Mouse (Mus musculus) retina, postnatal 1 day (tissue): ENCODE measurements at regions not wholly inside any gene's neighbourhood (a gene's known extent, or its start where the extent isn't known, plus 50 kb on each side); places are given as distances from the start of the nearest gene placed in this dataset.

ENCODE experiments used
- DNase-seq: peaks from one replicate; pipeline ENCODE4 v3.0.0-alpha.2; 2012

DNA sequence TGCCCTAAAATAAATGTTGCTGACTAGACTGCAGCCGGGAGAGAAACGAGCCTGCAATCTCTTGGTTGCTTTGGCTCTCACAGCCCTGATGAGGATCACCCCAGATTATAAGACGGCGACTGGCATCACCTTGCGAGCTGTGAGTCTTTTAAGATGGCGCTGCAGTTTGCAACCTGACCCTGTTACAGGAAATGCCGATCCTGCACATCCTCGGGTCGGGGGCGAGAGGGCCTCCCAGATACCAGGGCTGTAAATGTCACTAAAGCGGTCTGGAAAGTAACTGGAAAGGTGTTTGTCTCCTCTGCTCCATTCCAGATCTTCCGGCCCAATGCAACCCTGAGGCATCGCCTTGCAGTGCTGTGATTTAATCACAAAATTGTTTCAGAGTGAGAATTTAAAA lies 53.4 kb downstream of the Cartpt start:
- no peak for DNase-seq

DNA sequence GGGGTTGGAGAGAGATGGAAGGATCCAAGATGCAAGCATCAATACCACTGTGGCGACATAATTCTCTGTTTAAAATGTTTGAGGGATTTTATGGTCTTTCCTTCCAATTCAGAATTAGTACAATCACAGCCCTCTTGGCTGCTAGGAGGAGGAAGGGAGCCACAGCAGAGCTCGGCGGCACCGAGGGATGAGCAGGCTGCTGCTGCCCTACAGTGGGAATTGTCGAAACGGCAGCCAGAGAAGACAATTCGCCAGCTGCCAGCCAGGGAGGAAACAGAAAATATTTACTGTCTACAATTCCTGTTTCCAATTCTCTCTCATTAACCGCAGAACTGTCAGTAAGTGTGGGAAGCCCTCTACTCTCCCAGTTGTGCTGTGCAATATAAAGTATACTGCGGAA lies 58.3 kb downstream of the Cartpt start:
- DNase-seq: peak; percentile 40

DNA sequence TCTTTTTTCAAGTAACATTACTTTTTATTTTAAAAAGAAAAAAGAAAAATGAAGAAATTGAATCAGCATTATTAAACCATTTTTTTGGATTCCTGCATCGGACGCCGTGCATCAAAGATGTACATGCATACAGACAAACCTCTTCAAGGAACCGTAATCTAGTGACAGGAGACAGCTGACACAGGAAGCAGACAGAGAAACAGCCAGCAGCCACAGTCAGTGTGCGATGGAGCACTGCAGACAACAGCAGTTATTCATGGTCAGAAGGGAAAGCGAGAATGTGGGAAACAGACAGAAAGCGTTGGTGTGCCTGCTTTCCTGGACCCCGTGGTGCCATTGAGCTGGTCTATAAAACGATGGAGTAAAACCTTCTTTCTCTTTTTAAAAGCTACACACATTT lies 61.4 kb downstream of the Cartpt start:
- no peak for DNase-seq

- DNase-seq: peak; percentile 89
These were observed 63.0 kb downstream of the Cartpt start for GRCm38 (mm10) chr13:99837772-99838425.

GRCm38 (mm10) chr13:99837180-99837579 lies 63.7 kb downstream of the Cartpt start:
- DNase-seq: no peak

DNA sequence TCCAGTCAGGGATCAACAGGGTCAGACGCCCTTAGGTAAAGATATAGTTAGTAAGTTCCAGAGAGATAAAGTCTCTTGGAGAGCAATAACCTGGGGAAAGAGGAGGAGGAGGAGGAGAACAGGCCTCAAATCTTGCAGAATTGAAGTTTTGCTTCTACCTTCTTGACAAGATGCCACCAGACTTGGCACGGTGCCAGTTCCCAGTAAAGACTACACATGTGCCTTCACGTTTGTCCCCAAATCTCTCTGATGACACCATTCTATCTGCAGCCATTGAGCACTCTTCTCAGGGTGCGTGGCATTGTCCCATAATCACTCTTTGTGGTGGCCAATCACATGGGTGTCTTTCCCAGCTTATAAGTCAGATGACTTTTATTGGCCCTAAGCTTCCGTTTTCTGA lies 64.3 kb downstream of the Cartpt start:
- no peak for DNase-seq

DNA sequence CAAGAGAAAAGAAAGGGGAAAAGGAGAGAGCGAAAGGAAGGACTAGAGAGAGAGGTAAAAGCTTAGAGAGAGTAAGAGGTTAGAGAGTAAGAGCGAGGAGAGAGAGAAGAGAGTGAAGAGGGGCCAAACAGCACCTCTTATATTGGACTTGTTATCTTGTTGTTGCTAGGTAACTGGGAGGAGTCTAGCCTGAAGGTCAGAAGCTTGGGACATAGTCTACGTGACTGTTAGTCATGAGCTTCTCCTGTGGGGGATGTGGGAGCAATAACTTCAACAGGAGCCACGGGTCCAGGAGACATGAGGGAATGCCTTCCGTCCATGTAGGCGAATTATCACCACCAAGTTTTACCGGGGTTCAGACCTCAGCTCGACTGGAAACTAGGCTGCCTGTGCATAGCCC lies 65.4 kb downstream of the Cartpt start:
- no peak for DNase-seq

DNA sequence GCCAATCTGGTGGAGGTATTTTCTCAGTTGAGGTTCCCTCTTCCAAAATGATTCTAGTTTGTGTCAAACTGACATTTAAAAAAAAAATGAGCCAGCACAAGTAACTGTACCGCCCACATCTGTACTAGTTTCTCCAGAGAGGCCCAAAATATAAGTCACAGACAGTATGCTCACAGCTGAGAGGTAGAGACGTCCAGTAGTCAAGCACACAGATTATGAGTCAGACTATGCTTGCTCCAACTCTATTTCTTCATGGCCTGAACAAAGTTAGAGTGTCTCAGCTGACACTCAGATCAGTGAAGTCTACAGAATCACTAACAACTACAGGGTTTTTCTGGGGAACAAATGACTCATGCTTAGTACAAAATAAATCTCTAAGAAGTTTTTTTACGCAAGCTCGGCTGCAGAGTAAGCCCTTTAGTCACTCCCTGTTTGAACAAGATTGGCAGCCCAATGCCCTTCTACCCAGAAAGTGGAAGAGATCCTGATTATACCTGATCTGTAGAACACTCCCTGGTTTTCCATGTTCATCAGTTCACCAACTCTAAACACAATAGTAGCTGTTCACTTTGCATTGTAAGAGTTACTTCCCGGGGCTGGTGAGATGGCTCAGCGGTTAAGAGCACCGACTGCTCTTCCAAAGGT lies 70.7 kb downstream of the Cartpt start:
- no peak for DNase-seq

DNA sequence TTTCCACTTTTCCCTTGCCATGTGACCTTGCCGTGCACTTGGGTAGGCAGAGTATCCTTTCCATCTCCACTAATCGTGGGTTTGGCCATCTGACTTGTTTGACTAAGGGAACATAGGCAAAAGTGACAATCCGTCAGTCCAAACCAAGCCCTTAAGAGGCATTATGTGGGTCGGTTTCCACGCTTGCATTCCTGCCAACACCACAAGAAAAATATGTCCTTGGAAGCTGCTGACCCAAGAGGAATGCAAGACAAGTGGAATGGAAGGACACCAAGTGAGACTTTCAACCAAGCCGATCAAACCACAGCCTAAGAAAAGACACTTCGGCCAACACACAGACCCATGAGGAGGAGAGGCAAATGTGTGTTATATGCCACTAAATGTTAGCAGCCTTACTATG lies 73.3 kb downstream of the Cartpt start:
- no peak for DNase-seq

DNA sequence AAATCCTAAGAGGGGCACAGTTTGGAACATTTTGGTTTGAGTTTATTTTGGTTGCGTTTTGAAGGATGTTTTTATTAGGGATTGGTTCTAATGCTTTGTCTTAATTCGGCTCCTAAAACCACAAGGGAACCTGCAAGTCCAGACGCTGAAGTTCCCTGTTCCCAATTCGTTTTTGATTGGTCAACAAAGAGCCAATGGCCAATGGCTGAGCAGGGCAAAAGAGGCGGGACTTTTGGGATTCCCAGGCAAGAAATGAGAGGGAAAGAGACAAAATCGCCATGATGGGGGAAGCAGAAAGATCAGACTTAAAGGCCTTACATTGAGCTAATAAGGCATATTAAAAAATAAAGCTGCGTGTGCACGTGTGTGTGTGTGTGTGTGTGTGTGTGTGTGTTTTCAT lies 76.3 kb downstream of the Cartpt start:
- DNase-seq: no peak

- DNase-seq: no peak
These were observed 84.2 kb downstream of the Cartpt start for GRCm38 (mm10) chr13:99816666-99817065.

- no peak for DNase-seq
These were observed 85.1 kb downstream of the Cartpt start for GRCm38 (mm10) chr13:99815786-99816185.

- peak; percentile 16 for DNase-seq
These were observed 86.1 kb downstream of the Cartpt start for GRCm38 (mm10) chr13:99814801-99815200.

- DNase-seq: no peak
These were observed 86.8 kb downstream of the Cartpt start for GRCm38 (mm10) chr13:99814033-99814556.

DNA sequence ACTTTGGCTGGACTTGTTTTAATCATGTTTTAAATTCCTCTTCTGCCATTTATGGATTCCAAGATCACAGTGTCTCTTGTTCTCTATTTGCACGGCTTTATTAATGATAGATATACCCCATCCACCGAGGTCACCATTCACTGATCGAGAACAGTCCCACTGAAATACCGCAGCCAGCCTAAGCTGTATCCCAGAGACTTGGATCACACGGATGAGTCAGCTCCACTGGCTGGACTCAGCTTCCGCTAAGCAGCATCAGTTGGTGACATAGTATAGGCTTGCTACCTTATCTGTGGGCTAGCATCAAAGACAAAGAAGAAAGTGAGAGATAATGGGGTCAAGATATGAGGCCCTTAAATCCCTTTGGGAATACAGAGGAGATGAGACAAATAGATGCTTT lies 106.4 kb downstream of the Cartpt start:
- no peak for DNase-seq

- DNase-seq: no peak
These were observed 107.0 kb downstream of the Cartpt start for GRCm38 (mm10) chr13:99793786-99794435.

DNA sequence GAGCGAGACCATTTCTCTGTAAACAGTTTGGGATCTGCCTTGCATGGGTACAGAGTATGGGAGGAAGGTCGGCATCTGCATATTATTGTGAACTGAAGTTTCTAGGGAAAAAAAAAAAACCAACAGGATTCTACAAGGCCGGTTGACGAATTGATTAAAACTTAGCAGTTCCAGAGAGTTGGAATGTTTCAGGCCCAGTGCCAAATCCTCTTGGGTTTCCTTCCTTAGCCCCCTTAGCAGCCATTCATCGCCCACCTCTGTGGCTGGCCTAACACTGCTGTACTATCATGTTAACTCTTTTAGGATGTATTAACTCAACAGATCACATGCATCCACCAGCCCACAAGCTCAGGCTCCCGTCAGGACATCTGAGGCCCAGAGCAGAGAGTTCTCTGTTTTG lies 107.9 kb downstream of the Cartpt start:
- DNase-seq: no peak

GRCm38 (mm10) chr13:99790951-99791350 lies 109.9 kb downstream of the Cartpt start:
- DNase-seq: no peak

- DNase-seq: no peak
These were observed 113.1 kb downstream of the Cartpt start for GRCm38 (mm10) chr13:99787760-99788159.

DNA sequence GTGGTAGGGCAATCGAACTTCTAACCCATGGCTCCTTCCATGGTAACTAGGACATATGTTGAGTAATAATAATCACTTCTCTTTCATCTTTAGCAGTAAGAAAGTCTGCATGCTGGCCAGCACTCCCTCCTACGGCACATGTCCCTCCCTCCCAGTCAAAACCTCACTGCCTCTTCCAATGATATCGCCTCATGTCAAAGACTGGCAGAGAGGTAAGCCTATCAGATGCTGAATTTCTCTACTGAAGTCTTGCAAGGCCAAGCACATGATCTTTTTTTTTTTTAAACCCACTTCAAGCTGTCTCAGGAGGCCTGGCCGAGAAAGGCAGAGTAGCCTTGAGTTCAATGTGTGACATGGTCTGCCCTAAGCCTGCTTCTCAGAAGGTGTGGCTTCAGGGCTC lies 115.5 kb downstream of the Cartpt start:
- DNase-seq: peak; percentile 38

- DNase-seq: no peak
These were observed 116.6 kb downstream of the Cartpt start for GRCm38 (mm10) chr13:99784314-99784713.

DNA sequence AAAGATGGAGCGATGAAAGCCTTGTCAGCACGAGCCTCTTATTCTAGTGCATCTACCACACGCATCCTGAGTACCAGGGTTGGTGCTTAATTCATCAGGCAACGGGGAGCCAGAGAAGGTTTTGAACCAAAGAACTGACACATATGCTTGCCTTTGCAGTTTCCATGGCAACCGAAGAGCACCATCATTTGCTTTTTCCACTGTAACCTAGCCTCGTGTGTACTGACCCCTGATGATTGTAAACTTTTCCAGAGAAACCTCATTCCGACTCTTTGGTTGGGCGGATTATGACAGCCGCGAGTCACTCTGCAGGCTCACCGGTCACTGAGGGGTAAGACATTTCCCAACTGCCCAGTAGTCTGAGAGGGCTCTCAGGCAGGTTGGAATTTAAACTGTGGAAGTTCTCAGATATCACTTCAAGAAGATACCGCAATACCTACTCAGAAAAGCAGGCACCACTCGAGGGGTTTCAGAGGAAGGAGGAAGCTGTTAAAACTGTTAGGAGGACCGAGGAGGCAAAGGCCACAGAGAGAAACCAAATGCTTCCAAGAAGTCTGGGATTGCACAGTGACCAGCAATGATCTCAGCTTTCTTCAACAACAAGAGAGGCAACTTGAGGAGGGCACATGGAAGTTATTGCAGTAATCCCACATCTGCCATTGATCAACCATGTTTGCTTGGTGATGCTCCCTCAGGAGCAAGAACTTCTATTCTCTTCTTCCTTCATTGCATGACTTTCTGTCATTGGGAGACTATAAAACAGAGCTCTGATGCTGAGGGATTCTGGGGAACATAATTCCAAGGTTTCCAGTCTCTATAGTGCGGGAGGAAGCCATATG lies 117.8 kb downstream of the Cartpt start:
- no peak for DNase-seq

DNA sequence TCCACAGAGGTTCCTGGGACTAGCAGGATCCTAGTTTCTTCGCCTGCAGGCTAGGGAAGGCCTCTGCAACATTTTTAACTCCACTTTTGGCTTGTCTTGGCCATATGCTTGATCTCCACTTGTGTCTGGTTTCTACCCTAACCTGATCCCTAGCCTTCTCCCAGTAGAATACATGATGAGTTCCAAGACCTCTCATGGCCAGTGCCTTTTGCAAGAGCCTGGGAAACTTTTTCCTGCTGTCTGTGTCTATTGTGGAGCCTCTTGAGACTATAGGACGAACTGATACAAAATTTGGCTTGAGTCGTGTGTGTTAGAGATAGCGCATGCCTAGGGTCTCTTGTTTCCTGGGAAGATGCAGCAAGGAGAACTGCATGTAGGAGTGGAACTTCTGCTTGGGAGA lies 119.3 kb downstream of the Cartpt start:
- no peak for DNase-seq
